Mouse (Mus musculus) heart, embryonic 13.5 days (tissue): ENCODE measurements around the gene 2900026A02Rik. TPM values are rescaled to one million over a fixed set of nuclear protein-coding genes. Genes with fewer than 3 reads are reported as not detected.

Experiments
- ATAC-seq: fragments of 200-750 bp; cut with Nextera tagmentation; 2 replicates; pipeline ENCODE4 v1.8.0; 2017; ENCODE audit warnings: moderate TSS enrichment; ENCODE audit not compliant: insufficient number of reproducible peaks, low FRiP score, low TSS enrichment; ENCODE audit errors: extremely low read depth
- H3K27ac ChIP-seq: fragments of 300-500 bp; sonication (generic); replicated peaks from 2 replicates; pipeline ENCODE4 v1.5.1; 2015; ENCODE audit warnings: moderate library complexity, mild to moderate bottlenecking, inconsistent platforms
- H3K27me3 ChIP-seq: fragments of 300-500 bp; sonication (generic); replicated peaks from 2 replicates; pipeline ENCODE4 v1.6.1; 2015; ENCODE audit warnings: mild to moderate bottlenecking, inconsistent platforms
- H3K36me3 ChIP-seq: fragments of 300-500 bp; sonication (generic); 2 replicates; pipeline ENCODE4 v1.6.1; 2015; ENCODE audit warnings: mild to moderate bottlenecking, inconsistent platforms
- H3K4me1 ChIP-seq: fragments of 300-500 bp; sonication (generic); 2 replicates; pipeline ENCODE4 v1.6.1; 2015; ENCODE audit warnings: inconsistent platforms
- H3K4me2 ChIP-seq: fragments of 300-500 bp; sonication (generic); 2 replicates; pipeline ENCODE4 v1.6.1; 2015; ENCODE audit warnings: inconsistent platforms, mild to moderate bottlenecking, moderate library complexity
- H3K4me3 ChIP-seq: fragments of 300-500 bp; sonication (generic); 2 replicates; pipeline ENCODE4 v1.5.1; 2015; ENCODE audit warnings: moderate library complexity, mild to moderate bottlenecking, inconsistent platforms
- H3K9ac ChIP-seq: fragments of 300-500 bp; sonication (generic); 2 replicates; pipeline ENCODE4 v1.6.1; 2015; ENCODE audit warnings: inconsistent platforms, mild to moderate bottlenecking, moderate library complexity
- H3K9me3 ChIP-seq: fragments of 300-500 bp; sonication (generic); 2 replicates; pipeline ENCODE4 v1.6.1; 2016; ENCODE audit warnings: inconsistent platforms
- WGBS: fragments of 180-500 bp; shearing (Covaris S2); methylation state at CpG from one replicate; pipeline ENCODE4 v1.1.7; 2015; ENCODE audit warnings: mixed read lengths; 5-methylcytosine and 5-hydroxymethylcytosine counted together
- polyA plus RNA-seq: library from polyadenylated mRNA; unstranded; fragments of >200 nt; fragmentation: Nextera tagmentation; extraction: Ambion mirVana; gene quantifications from 2 replicates; pipeline ENCODE4 v1.2.1, GENCODE M21; 2015

2900026A02Rik gene
- polyA plus RNA-seq, 1 experiment from 2014 or later, result 14.8 TPM

GRCm38 (mm10) chr5:113090077-113090690, 130.9 kb downstream of the 2900026A02Rik start:
- no peak overlapping the region for H3K27ac ChIP-seq
- H3K9me3 ChIP-seq, result no peaks in the 10 kb centered on the region
- H3K4me2 ChIP-seq, result no peak overlapping the region
- H3K4me1 ChIP-seq, result 0 out of 2 replicates have a peak, but pooled peaks cover 4% of the 10 kb centered on the region
- H3K9ac ChIP-seq, result no peak overlapping the region
- H3K4me3 ChIP-seq, result no peak overlapping the region
- 90% methylated on average over 24 of the region's 24 CpGs for WGBS
- ATAC-seq, result no peak
- H3K36me3 ChIP-seq, result peaks cover 80% of the 10 kb centered on the region
- no peaks in the 10 kb centered on the region for H3K27me3 ChIP-seq

- ATAC-seq, result no peak
- Histone ChIP-seq H3K4me3 (no peak overlapping the region), H3K9me3 (peaks cover 7% of the 10 kb centered on the region; the same call in 1 of the 2 replicates), H3K9ac (no peak overlapping the region), H3K4me1 (peaks cover 8% of the 10 kb centered on the region), H3K4me2 (no peak overlapping the region), H3K36me3 (peaks cover 55% of the 10 kb centered on the region), H3K27me3 (no peaks in the 10 kb centered on the region), H3K27ac (no peak overlapping the region)
- 78% methylated on average over 2 of the region's 2 CpGs for WGBS
Measured at GRCm38 (mm10) chr5:113087465-113087864, 133.6 kb downstream of the 2900026A02Rik start.

GRCm38 (mm10) chr5:113086990-113087389, 134.0 kb downstream of the 2900026A02Rik start:
- Histone ChIP-seq H3K27ac (no peak overlapping the region), H3K36me3 (peaks cover 50% of the 10 kb centered on the region), H3K4me2 (no peak overlapping the region), H3K4me3 (no peak overlapping the region), H3K27me3 (no peaks in the 10 kb centered on the region), H3K9me3 (peaks cover 7% of the 10 kb centered on the region; the same call in 1 of the 2 replicates), H3K4me1 (peaks cover 12% of the 10 kb centered on the region), H3K9ac (no peak overlapping the region)
- ATAC-seq, result no peak
- 51% methylated on average over 4 of the region's 4 CpGs for WGBS

GRCm38 (mm10) chr5:113086439-113086838, 134.6 kb downstream of the 2900026A02Rik start:
- no peak overlapping the region for H3K9ac ChIP-seq
- H3K4me2 ChIP-seq, result no peak overlapping the region
- peaks cover 7% of the 10 kb centered on the region; the same call in 1 of the 2 replicates for H3K9me3 ChIP-seq
- H3K4me1 ChIP-seq, result peaks cover 14% of the 10 kb centered on the region
- H3K4me3 ChIP-seq, result no peak overlapping the region
- H3K36me3 ChIP-seq, result peaks cover 44% of the 10 kb centered on the region
- WGBS, result 84% methylated on average over 12 of the region's 12 CpGs
- no peak for ATAC-seq
- no peak overlapping the region for H3K27ac ChIP-seq
- no peaks in the 10 kb centered on the region for H3K27me3 ChIP-seq

- H3K4me1 ChIP-seq, result peaks cover 17% of the 10 kb centered on the region
- no peak overlapping the region for H3K4me3 ChIP-seq
- peaks cover 39% of the 10 kb centered on the region for H3K36me3 ChIP-seq
- peaks cover 7% of the 10 kb centered on the region; the same call in 1 of the 2 replicates for H3K9me3 ChIP-seq
- WGBS, result 53% methylated on average over 2 of the region's 2 CpGs
- H3K27me3 ChIP-seq, result peaks cover under 1% of the 10 kb centered on the region; the same call in 1 of the 2 replicates
- no peak overlapping the region for H3K4me2 ChIP-seq
- H3K9ac ChIP-seq, result no peak overlapping the region
- H3K27ac ChIP-seq, result no peak overlapping the region
- ATAC-seq, result no peak
Measured at GRCm38 (mm10) chr5:113085931-113086330, 135.1 kb downstream of the 2900026A02Rik start.

- Histone ChIP-seq H3K27me3 (peaks cover 4% of the 10 kb centered on the region; the same call in 1 of the 2 replicates), H3K9me3 (peaks cover 7% of the 10 kb centered on the region; the same call in 1 of the 2 replicates), H3K4me1 (peaks cover 24% of the 10 kb centered on the region), H3K4me3 (no peak overlapping the region), H3K4me2 (no peak overlapping the region), H3K36me3 (peaks cover 23% of the 10 kb centered on the region), H3K9ac (no peak overlapping the region), H3K27ac (no peak overlapping the region)
- WGBS, result 77% methylated on average over 2 of the region's 2 CpGs
- ATAC-seq, result no peak
Measured at GRCm38 (mm10) chr5:113084309-113084708, 136.7 kb downstream of the 2900026A02Rik start.

GRCm38 (mm10) chr5:113082356-113083168, 138.5 kb downstream of the 2900026A02Rik start:
- Histone ChIP-seq H3K4me1 (peaks cover 24% of the 10 kb centered on the region), H3K9ac (peak overlapping the region; percentile 54), H3K4me2 (peak overlapping the region; percentile 60), H3K27me3 (peaks cover 13% of the 10 kb centered on the region), H3K36me3 (peaks cover 7% of the 10 kb centered on the region; the same call in 1 of the 2 replicates), H3K9me3 (peaks cover 7% of the 10 kb centered on the region; the same call in 1 of the 2 replicates), H3K27ac (peak overlapping the region; percentile 45), H3K4me3 (peak overlapping the region; percentile 26)
- 0 out of 2 replicates have a peak, but pooled peaks have one; percentile 9 for ATAC-seq
- WGBS, result 28% methylated on average over 19 of the region's 19 CpGs

- WGBS, result 55% methylated on average over 8 of the region's 8 CpGs
- Histone ChIP-seq H3K4me1 (peaks cover 27% of the 10 kb centered on the region), H3K27me3 (peaks cover 22% of the 10 kb centered on the region), H3K9ac (peak within 1 kb of the TSS; percentile 54; the same call in 1 of the 2 replicates), H3K36me3 (peaks cover 7% of the 10 kb centered on the region; the same call in 1 of the 2 replicates), H3K4me2 (peak within 1 kb of the TSS; percentile 60), H3K27ac (peak within 1 kb of the TSS; percentile 45), H3K4me3 (no peak within 1 kb of the TSS), H3K9me3 (peaks cover 7% of the 10 kb centered on the region; the same call in 1 of the 2 replicates)
- 0 out of 2 replicates have a peak, but pooled peaks have one; percentile 22 for ATAC-seq
Measured at GRCm38 (mm10) chr5:113081439-113081838, 139.6 kb downstream of the 2900026A02Rik start, which contains the start of gene Crybb3. TSS of gene Crybb3 (minus strand) at chr5:113081584.

- 91% methylated on average over 9 of the region's 9 CpGs for WGBS
- peaks cover 7% of the 10 kb centered on the region; the same call in 1 of the 2 replicates for H3K36me3 ChIP-seq
Measured at GRCm38 (mm10) chr5:113081020-113081419, 140.0 kb downstream of the 2900026A02Rik start.

GRCm38 (mm10) chr5:113079783-113080182, 141.3 kb downstream of the 2900026A02Rik start:
- Histone ChIP-seq H3K27me3 (peaks cover 33% of the 10 kb centered on the region), H3K9me3 (peaks cover 7% of the 10 kb centered on the region; the same call in 1 of the 2 replicates), H3K4me2 (peak overlapping the region; percentile 54), H3K9ac (no peak overlapping the region), H3K4me1 (peaks cover 28% of the 10 kb centered on the region), H3K36me3 (no peaks in the 10 kb centered on the region), H3K4me3 (peak overlapping the region; percentile 18), H3K27ac (no peak overlapping the region)
- 24% methylated on average over 21 of the region's 21 CpGs for WGBS
- no peak for ATAC-seq

More at GRCm38 (mm10) chr5:113081020-113081419, 140.0 kb downstream of the 2900026A02Rik start:
- Histone ChIP-seq H3K4me3 (no peak overlapping the region), H3K27me3 (peaks cover 25% of the 10 kb centered on the region), H3K27ac (no peak overlapping the region), H3K4me1 (peaks cover 28% of the 10 kb centered on the region), H3K9ac (peak overlapping the region; percentile 17; the same call in 1 of the 2 replicates), H3K9me3 (peaks cover 7% of the 10 kb centered on the region; the same call in 1 of the 2 replicates), H3K4me2 (no peak overlapping the region)
- ATAC-seq, result no peak

GRCm38 (mm10) chr5:113078686-113079085, 142.3 kb downstream of the 2900026A02Rik start:
- peaks cover 28% of the 10 kb centered on the region for H3K4me1 ChIP-seq
- no peaks in the 10 kb centered on the region for H3K9me3 ChIP-seq
- H3K4me2 ChIP-seq, result no peak overlapping the region
- 60% methylated on average over 5 of the region's 5 CpGs for WGBS
- no peaks in the 10 kb centered on the region for H3K36me3 ChIP-seq
- no peak overlapping the region for H3K27ac ChIP-seq
- H3K4me3 ChIP-seq, result no peak overlapping the region
- peaks cover 33% of the 10 kb centered on the region for H3K27me3 ChIP-seq
- no peak for ATAC-seq
- no peak overlapping the region for H3K9ac ChIP-seq
